ENCODE assay signal across 8 mouse cellular contexts in genomic region chr1:156040731-156041401, GRCm38 (mm10). TPM values are rescaled to one million over a fixed set of nuclear protein-coding genes. Genes with fewer than 3 reads are reported as not detected.
DNase-seq lines count a peak whose midpoint lies in the region; ATAC-seq and TF ChIP-seq lines count a peak whose summit lies in the region.

No protein-coding gene starts in this region.

- peak overlapping the region; percentile 93 for H3K4me2 ChIP-seq in heart, embryonic 13.5 days
- peak overlapping the region; percentile 79 for H3K4me2 ChIP-seq in kidney, postnatal 0 days (ENCODE audit: low read length)
- peak overlapping the region; percentile 80 for H3K4me2 ChIP-seq in liver, embryonic 11.5 days
- H3K4me2 ChIP-seq in myocyte (ENCODE audit: low read depth) = peak overlapping the region; percentile 88

- peaks cover 33% of the 10 kb centered on the region for H3K36me3 ChIP-seq in heart, embryonic 13.5 days
- no peaks in the 10 kb centered on the region; the same call in 1 of the 2 replicates for H3K36me3 ChIP-seq in kidney, postnatal 0 days (ENCODE audit: insufficient read depth, low read length)
- peaks cover 7% of the 10 kb centered on the region for H3K36me3 ChIP-seq in liver, embryonic 11.5 days (ENCODE audit: control insufficient read depth, insufficient read depth, low read length)
- peaks cover 21% of the 10 kb centered on the region for H3K36me3 ChIP-seq in myocyte (ENCODE audit: control insufficient read depth, insufficient read depth)

- peak overlapping the region; percentile 48 for H3K27ac ChIP-seq in brown adipose tissue, adult 24 weeks (replicated peaks; ENCODE audit: low read depth, low read length)
- peak overlapping the region; percentile 68 for H3K27ac ChIP-seq in heart, embryonic 13.5 days (replicated peaks)
- H3K27ac ChIP-seq in kidney, postnatal 0 days = peak overlapping the region; percentile 38; the same call in 1 of the 2 replicates
- H3K27ac ChIP-seq in liver, embryonic 11.5 days (ENCODE audit: low read depth, low read length) = peak overlapping the region; percentile 49

- peaks cover 2% of the 10 kb centered on the region; the same call in 1 of the 2 replicates for H3K4me1 ChIP-seq in brown adipose tissue, adult 24 weeks (ENCODE audit: control insufficient read depth, insufficient read depth, insufficient read length, low read length)
- peaks cover 48% of the 10 kb centered on the region for H3K4me1 ChIP-seq in heart, embryonic 13.5 days
- H3K4me1 ChIP-seq in kidney, postnatal 0 days (replicated peaks; ENCODE audit: insufficient read depth, low read length) = peaks cover 16% of the 10 kb centered on the region
- peaks cover 27% of the 10 kb centered on the region for H3K4me1 ChIP-seq in liver, embryonic 11.5 days (replicated peaks; ENCODE audit: control insufficient read depth, insufficient read depth, low read length)

- no peak for TF ChIP-seq CTCF in kidney, postnatal 0 days (IDR thresholded peaks at IDR 0.05; ENCODE audit: low read depth)

- TF ChIP-seq POLR2A in myocyte (IDR thresholded peaks at IDR 0.05; ENCODE audit: insufficient read length, low read depth) = peak; percentile 96

- H3K27me3 ChIP-seq in heart, embryonic 13.5 days (replicated peaks) = no peaks in the 10 kb centered on the region
- H3K27me3 ChIP-seq in kidney, postnatal 0 days (ENCODE audit: insufficient read depth, low read length) = no peaks in the 10 kb centered on the region
- no peaks in the 10 kb centered on the region for H3K27me3 ChIP-seq in liver, embryonic 11.5 days (replicated peaks; ENCODE audit: control insufficient read depth, insufficient read depth, low read length)
- H3K27me3 ChIP-seq in myocyte (ENCODE audit: control insufficient read depth, insufficient read depth, insufficient read length) = no peaks in the 10 kb centered on the region

- peaks cover 89% of the 10 kb centered on the region for H3K79me2 ChIP-seq in myocyte (ENCODE audit: control insufficient read depth, insufficient read depth)

- no peak overlapping the region for H3ac ChIP-seq in myocyte (ENCODE audit: control insufficient read depth, insufficient read length)

- H3K9me3 ChIP-seq in heart, embryonic 13.5 days = no peaks in the 10 kb centered on the region
- H3K9me3 ChIP-seq in kidney, postnatal 0 days (replicated peaks; ENCODE audit: low read length) = no peaks in the 10 kb centered on the region
- H3K9me3 ChIP-seq in liver, embryonic 11.5 days (ENCODE audit: control insufficient read depth, low read length) = no peaks in the 10 kb centered on the region

- under 1% methylated on average over 22 of the region's 22 CpGs for WGBS in heart, embryonic 13.5 days
- 1% methylated on average over 22 of the region's 22 CpGs for WGBS in kidney, postnatal 0 days
- WGBS in liver, embryonic 11.5 days = under 1% methylated on average over 22 of the region's 22 CpGs

- H3K9ac ChIP-seq in heart, embryonic 13.5 days = peak overlapping the region; percentile 88
- H3K9ac ChIP-seq in kidney, postnatal 0 days (ENCODE audit: low read depth, low read length) = peak overlapping the region; percentile 65
- peak overlapping the region; percentile 75 for H3K9ac ChIP-seq in liver, embryonic 11.5 days (ENCODE audit: low read depth, low read length)

- ATAC-seq in CD4-positive, CD25-positive, alpha-beta regulatory T cell, adult 4 months = peak; percentile 52
- ATAC-seq in erythroid progenitor cell, adult 5-6 weeks (replicated peaks; ENCODE audit: low FRiP score, poor library complexity, severe bottlenecking) = peak; percentile 77
- ATAC-seq in heart, embryonic 13.5 days (ENCODE audit: extremely low read depth, insufficient number of reproducible peaks, low FRiP score, low TSS enrichment) = peak; percentile 79
- ATAC-seq in kidney, postnatal 0 days (replicated peaks; ENCODE audit: low FRiP score, low read depth) = peak; percentile 76
- peak; percentile 83 for ATAC-seq in liver, embryonic 11.5 days (replicated peaks; ENCODE audit: low FRiP score)

- peak overlapping the region; percentile 57 for H3K4me3 ChIP-seq in brown adipose tissue, adult 24 weeks (ENCODE audit: insufficient read depth, low read depth, low read length)
- peak overlapping the region; percentile 78 for H3K4me3 ChIP-seq in heart, embryonic 13.5 days
- H3K4me3 ChIP-seq in kidney, postnatal 0 days (replicated peaks; ENCODE audit: low read depth, low read length) = peak overlapping the region; percentile 58
- peak overlapping the region; percentile 66 for H3K4me3 ChIP-seq in liver, embryonic 11.5 days (ENCODE audit: low read depth, low read length)
- peak overlapping the region; percentile 52 for H3K4me3 ChIP-seq in myocyte

- DNase-seq in kidney, postnatal 0 days (ENCODE audit: low spot score) = peak; percentile 98
- peak; percentile 86 for DNase-seq in liver, embryonic 11.5 days (ENCODE audit: low spot score)
- DNase-seq in spleen, postnatal 4 days (ENCODE audit: low spot score in 2 of 2) = peak; percentile 88 to 92

TF ChIP-seq in myocyte, 11 proteins besides CTCF, POLR2A, EP300 and RAD21:
- TF ChIP-seq MAX (IDR thresholded peaks at IDR 0.05; ENCODE audit: low read depth) (no peak), USF1 (IDR thresholded peaks at IDR 0.05; ENCODE audit: low read depth) (peak; percentile 90), POLR2AphosphoS2 (IDR thresholded peaks at IDR 0.05; ENCODE audit: insufficient read length, low read depth) (peak; percentile 98), REST (IDR thresholded peaks at IDR 0.05; ENCODE audit: insufficient read depth, insufficient read length) (peak; percentile 26), E2F4 (IDR thresholded peaks at IDR 0.05; ENCODE audit: insufficient read depth) (no peak), TCF12 (IDR thresholded peaks at IDR 0.05; ENCODE audit: insufficient read depth, poor library complexity, severe bottlenecking) (no peak)

RNA-seq across cellular contexts. Expression of gene Tor1aip1, which starts 4.6 kb away (rescaled TPM):
- 100 to 1,000 TPM in 1 of 2 experiments, 10 to 100 TPM in 1; 86.3 to 108 TPM for polyA plus RNA-seq in CD4-positive, CD25-positive, alpha-beta regulatory T cell, adult 4 months (2017; shearing (Covaris generic))
- 52.9 and 65.1 TPM in 2 replicates for polyA plus RNA-seq in brown adipose tissue, adult 24 weeks (2012; ENCODE audit: insufficient read depth, insufficient read length, missing spikeins)
- total RNA-seq in erythroid progenitor cell, adult 5-6 weeks (2015; ENCODE audit: low replicate concordance) = 85.1 and 91.9 TPM in 2 replicates
- 34.5 and 75.0 TPM in 2 replicates for total RNA-seq in erythroid progenitor cell, adult 5-6 weeks (2017; ENCODE audit: low replicate concordance)
- 28.4 and 32.0 TPM in 2 replicates for polyA plus RNA-seq in heart, embryonic 13.5 days (2015; fragmentation: Nextera tagmentation; extraction: Ambion mirVana)
- polyA plus RNA-seq in kidney, postnatal 0 days (2015; fragmentation: Nextera tagmentation; extraction: Ambion mirVana) = 54.7 and 55.2 TPM in 2 replicates
- 29.3 and 31.7 TPM in 2 replicates for polyA plus RNA-seq in liver, embryonic 11.5 days (2014; fragmentation: Nextera tagmentation; extraction: Ambion mirVana)
- 15.8 TPM for polyA plus RNA-seq in myocyte (2012; fragmentation: generic; extraction: Trizol)

RNA-seq across cellular contexts. Expression of gene Tor1aip2, which starts 5.7 kb away (rescaled TPM):
- polyA plus RNA-seq in CD4-positive, CD25-positive, alpha-beta regulatory T cell, adult 4 months (2017; shearing (Covaris generic)) = 10 to 100 TPM; 38.3 to 43.9 TPM
- 61.1 and 70.9 TPM in 2 replicates for polyA plus RNA-seq in brown adipose tissue, adult 24 weeks (2012; ENCODE audit: insufficient read depth, insufficient read length, missing spikeins)
- total RNA-seq in erythroid progenitor cell, adult 5-6 weeks (2015; ENCODE audit: low replicate concordance) = 119 and 138 TPM in 2 replicates
- total RNA-seq in erythroid progenitor cell, adult 5-6 weeks (2017; ENCODE audit: low replicate concordance) = 128 and 132 TPM in 2 replicates
- polyA plus RNA-seq in heart, embryonic 13.5 days (2015; fragmentation: Nextera tagmentation; extraction: Ambion mirVana) = 76.6 and 81.5 TPM in 2 replicates
- 89.4 and 92.5 TPM in 2 replicates for polyA plus RNA-seq in kidney, postnatal 0 days (2015; fragmentation: Nextera tagmentation; extraction: Ambion mirVana)
- 92.8 and 104 TPM in 2 replicates for polyA plus RNA-seq in liver, embryonic 11.5 days (2014; fragmentation: Nextera tagmentation; extraction: Ambion mirVana)
- 54.6 TPM for polyA plus RNA-seq in myocyte (2012; fragmentation: generic; extraction: Trizol)

Comparison
In these comparisons a context has a peak if more than half of its experiments do, and no peak if none do; other contexts are left out.
1. Peak in every context shown above with its lines: DNase-seq, ATAC-seq, H3K4me3 ChIP-seq and H3K27ac ChIP-seq.